ENCODE assay signal across 7 mouse cellular contexts in the genomic region with DNA sequence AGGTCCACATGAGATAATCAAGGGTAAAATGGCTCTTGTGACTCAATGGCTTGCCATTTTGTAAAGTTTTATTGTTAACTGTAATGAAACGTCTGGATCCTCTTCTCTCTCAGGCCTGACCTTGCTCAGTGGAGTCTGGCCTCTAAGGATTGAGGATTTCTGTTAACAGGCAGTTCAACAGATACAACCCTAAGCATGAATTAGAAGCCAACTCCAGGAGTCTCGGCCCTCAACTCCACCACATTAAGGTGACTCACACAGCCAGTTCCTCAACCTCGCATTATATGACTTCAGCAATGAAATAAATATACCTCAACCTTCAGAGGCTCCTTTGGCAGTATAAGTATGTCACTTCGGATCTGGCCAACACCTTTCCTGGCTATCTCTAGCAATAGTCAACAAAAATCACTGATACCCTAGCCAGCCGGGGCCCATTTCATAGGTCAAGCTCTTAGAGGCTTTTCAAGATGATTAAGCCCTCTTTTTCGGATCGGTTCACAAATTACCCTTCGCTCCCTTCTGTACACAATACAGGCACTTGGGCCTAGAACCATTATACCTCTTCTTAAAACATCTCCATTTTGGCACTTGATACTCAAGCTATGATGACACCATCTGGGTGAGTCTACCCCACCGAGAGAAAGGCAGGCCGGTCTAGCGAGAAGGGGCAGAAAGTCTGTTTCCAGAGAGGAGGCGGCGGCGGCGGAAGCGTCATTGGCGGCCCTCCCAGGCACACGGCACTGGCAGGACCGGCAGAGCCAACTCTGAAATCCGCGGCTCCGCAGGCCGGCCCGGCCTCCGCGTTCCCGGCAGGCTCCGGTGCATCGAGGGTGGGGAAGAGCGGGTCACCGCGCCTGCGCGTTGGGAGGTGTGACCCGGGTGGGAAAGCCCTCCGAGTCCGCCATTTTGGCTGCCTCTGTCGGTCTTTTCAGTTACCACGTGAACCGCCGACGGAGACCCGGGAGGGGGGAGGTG. TPM values are rescaled to one million over a fixed set of nuclear protein-coding genes. Genes with fewer than 3 reads are reported as not detected.
DNase-seq lines count a peak whose midpoint lies in the region; ATAC-seq lines count a peak whose summit lies in the region.

A gene (plus strand): TSS at position 51 of the 975 bp plus-strand sequence.

- H3K36me3 ChIP-seq in intestine, embryonic 16.5 days (ENCODE audit: control insufficient read depth, insufficient read depth, low read length): no peaks in the 10 kb centered on the region
- H3K36me3 ChIP-seq in midbrain, embryonic 11.5 days (ENCODE audit: control insufficient read depth, insufficient read depth, low read length): no peaks in the 10 kb centered on the region; the same call in 1 of the 2 replicates

- peak within 1 kb of the TSS; percentile 95 for H3K27ac ChIP-seq in intestine, embryonic 16.5 days (ENCODE audit: low read length)
- peak within 1 kb of the TSS; percentile 87 for H3K27ac ChIP-seq in midbrain, embryonic 11.5 days (ENCODE audit: low read depth, low read length)

- no peaks in the 10 kb centered on the region for H3K27me3 ChIP-seq in intestine, embryonic 16.5 days (replicated peaks; ENCODE audit: control insufficient read depth, insufficient read depth, low read length)
- H3K27me3 ChIP-seq in midbrain, embryonic 11.5 days (ENCODE audit: control insufficient read depth, insufficient read depth, low read length): no peaks in the 10 kb centered on the region

- WGBS in intestine, embryonic 16.5 days: 3% methylated on average over 43 of the region's 43 CpGs
- 4% methylated on average over 43 of the region's 43 CpGs for WGBS in midbrain, embryonic 11.5 days

- peak within 1 kb of the TSS; percentile 98 for H3K4me3 ChIP-seq in intestine, embryonic 16.5 days (ENCODE audit: low read length)
- H3K4me3 ChIP-seq in midbrain, embryonic 11.5 days (ENCODE audit: low read depth, low read length): peak within 1 kb of the TSS; percentile 76

- intact Hi-C loops in gastrocnemius, postnatal 36 days (cut with DNase I): no loop called here
- intact Hi-C loops in left cerebral cortex, postnatal 36 days (cut with DNase I): no loop called here

- H3K4me2 ChIP-seq in intestine, embryonic 16.5 days (ENCODE audit: low read depth, low read length): peak within 1 kb of the TSS; percentile 82
- peak within 1 kb of the TSS; percentile 79 for H3K4me2 ChIP-seq in midbrain, embryonic 11.5 days

- peak; percentile 91 for ATAC-seq in intestine, embryonic 16.5 days
- peak; percentile 94 for ATAC-seq in midbrain, embryonic 11.5 days (ENCODE audit: low FRiP score)

- H3K4me1 ChIP-seq in intestine, embryonic 16.5 days (ENCODE audit: control insufficient read depth, insufficient read depth, low read length): peaks cover 19% of the 10 kb centered on the region
- H3K4me1 ChIP-seq in midbrain, embryonic 11.5 days (ENCODE audit: control insufficient read depth, insufficient read depth, low read length): peaks cover 18% of the 10 kb centered on the region

- H3K9ac ChIP-seq in intestine, embryonic 16.5 days (ENCODE audit: low read depth, low read length): peak within 1 kb of the TSS; percentile 98
- H3K9ac ChIP-seq in midbrain, embryonic 11.5 days (ENCODE audit: low read length): peak within 1 kb of the TSS; percentile 93

- DNase-seq in adrenal gland, adult 18-20 months (ENCODE audit: low spot score in 2 of 2): peak; percentile 94 to 96
- peak; percentile 97 for DNase-seq in embryo, embryonic 11 days
- DNase-seq in gastrocnemius, postnatal 36 days: peak; percentile 92 to 96
- peak; percentile 97 to 99 for DNase-seq in left cerebral cortex, postnatal 36 days (ENCODE audit: low spot score in 2 of 2)
- peak; percentile 99 for DNase-seq in midbrain, embryonic 11.5 days (ENCODE audit: low spot score, missing footprints)
- DNase-seq in skeletal muscle tissue, adult 2 months (ENCODE audit: low read depth, low spot score): peak; percentile 97

- H3K9me3 ChIP-seq in intestine, embryonic 16.5 days (ENCODE audit: control insufficient read depth, low read length): no peaks in the 10 kb centered on the region
- H3K9me3 ChIP-seq in midbrain, embryonic 11.5 days (ENCODE audit: control insufficient read depth, low read length): no peaks in the 10 kb centered on the region

RNA-seq across cellular contexts. Expression of the gene that starts here (rescaled TPM):
- total RNA-seq in adrenal gland, adult 18-20 months (2021): 10 to 100 TPM; 54.1 to 59.7 TPM
- 10 to 100 TPM; 41.0 to 41.6 TPM for total RNA-seq in gastrocnemius, postnatal 36 days (2021)
- 27.3 and 27.9 TPM in 2 replicates for polyA plus RNA-seq in intestine, embryonic 16.5 days (2015; fragmentation: Nextera tagmentation; extraction: Ambion mirVana)
- total RNA-seq in left cerebral cortex, postnatal 36 days (2021): 10 to 100 TPM; 34.7 to 43.7 TPM
- 54.5 and 57.0 TPM in 2 replicates for polyA plus RNA-seq in midbrain, embryonic 11.5 days (2014; fragmentation: Nextera tagmentation; extraction: Ambion mirVana)

Comparison
In these comparisons a context has a peak if more than half of its experiments do, and no peak if none do; other contexts are left out.
1. Peak in every context shown above with its lines: DNase-seq, ATAC-seq, H3K4me3 ChIP-seq and H3K27ac ChIP-seq.